Mouse (Mus musculus) lung, adult 2 months (tissue): ENCODE measurements around the gene Ttc21b.

Source experiments
- CTCF ChIP-seq: fragments of 200-500 bp; IDR thresholded peaks from 2 replicates; pipeline ENCODE4 v1.5.1; 2011; ENCODE audit warnings: mild to moderate bottlenecking, low read length, control low read depth; ENCODE audit not compliant: insufficient read depth
- POLR2A ChIP-seq: fragments of 200-500 bp; IDR thresholded peaks from 2 replicates; pipeline ENCODE4 v1.6.1; 2011; ENCODE audit warnings: low read depth, mild to moderate bottlenecking, control low read depth, low read length, borderline replicate concordance; ENCODE audit errors: extremely low read depth

DNA sequence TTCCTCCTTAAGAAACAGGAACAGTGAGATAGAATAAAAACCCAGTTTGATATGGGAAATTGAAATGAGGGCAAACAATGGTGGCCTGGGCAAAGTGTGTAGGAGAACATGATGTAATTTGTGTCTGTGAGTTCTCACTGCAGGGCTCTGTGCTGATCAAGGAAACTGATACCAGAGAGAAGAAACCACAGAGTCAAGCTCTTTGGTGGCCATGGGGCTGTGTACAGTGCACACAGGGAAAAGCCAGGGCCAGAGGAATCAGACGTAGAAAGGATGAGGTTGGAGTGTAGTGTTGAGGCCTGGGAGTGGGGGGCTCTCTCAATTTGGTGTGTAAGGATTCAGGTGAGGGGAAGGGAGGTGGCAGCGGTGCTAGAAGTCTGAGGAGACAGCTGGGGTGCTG lies 49.6 kb downstream of the Ttc21b start:
- TF ChIP-seq POLR2A: no peak
- TF ChIP-seq CTCF: no peak
